Mouse (Mus musculus): Measurements from ENCODE around the gene Mrpl16. TPM values are rescaled to one million over a fixed set of nuclear protein-coding genes. Genes with fewer than 3 reads are reported as not detected.

Gene Mrpl16
- polyA plus RNA-seq, 1 experiment from 2014 or later, result 63.4 TPM

DNA sequence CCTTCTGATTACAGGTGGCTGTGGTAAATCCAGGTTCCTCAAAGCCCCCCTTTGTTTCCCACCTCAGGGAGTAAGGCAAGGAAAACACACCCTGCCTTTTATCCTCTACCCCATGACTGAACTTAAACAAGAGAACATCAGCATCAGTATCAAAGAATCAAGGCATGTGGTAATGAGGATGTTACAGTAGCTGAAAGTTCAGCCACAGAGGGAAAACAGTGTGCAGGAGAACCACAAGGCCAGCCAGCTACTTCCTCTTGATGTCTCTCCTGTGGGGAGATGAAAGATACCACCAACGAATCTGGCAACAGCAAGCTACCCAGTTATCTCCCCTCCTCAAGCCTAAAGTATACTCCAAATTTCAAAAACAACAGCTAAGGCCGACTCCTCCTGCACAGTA, 37.1 kb downstream of the Mrpl16 start:
- H3K27me3 ChIP-seq (replicated peaks), result no peaks in the 10 kb centered on the region
- H3K36me3 ChIP-seq, result no peaks in the 10 kb centered on the region
- ATAC-seq (ENCODE audit: extremely low read depth, insufficient number of reproducible peaks, low FRiP score, low TSS enrichment), result no peak
- H3K9me3 ChIP-seq, result no peaks in the 10 kb centered on the region
- no peak overlapping the region for H3K4me2 ChIP-seq
- no peak overlapping the region for H3K9ac ChIP-seq
- H3K27ac ChIP-seq (replicated peaks), result no peak overlapping the region
- peaks cover 6% of the 10 kb centered on the region; the same call in 1 of the 2 replicates for H3K4me1 ChIP-seq
- H3K4me3 ChIP-seq, result no peak overlapping the region
- WGBS, result 40% methylated on average over 2 of the region's 2 CpGs

DNA sequence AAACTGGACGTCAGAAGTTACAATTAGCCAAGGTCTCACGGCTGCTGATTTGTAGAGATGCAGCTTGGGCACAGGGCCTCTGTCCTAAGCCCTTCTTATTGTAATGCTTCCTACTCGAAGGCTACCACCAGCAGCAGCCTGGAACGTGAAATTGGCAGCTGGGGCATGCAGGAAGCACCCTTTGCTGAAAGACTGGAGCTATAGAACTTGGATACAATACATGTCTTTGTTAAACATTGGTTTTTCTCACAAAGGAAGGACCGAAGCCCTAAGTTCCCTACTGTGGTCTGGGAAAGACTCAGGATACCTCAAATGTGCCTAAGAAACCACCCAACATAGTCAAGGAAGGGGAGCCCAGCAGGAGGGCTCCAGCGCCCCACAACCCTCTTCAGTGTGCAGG, 37.6 kb downstream of the Mrpl16 start:
- H3K9ac ChIP-seq, result no peak overlapping the region
- no peaks in the 10 kb centered on the region for H3K36me3 ChIP-seq
- 52% methylated on average over 6 of the region's 6 CpGs for WGBS
- no peak overlapping the region for H3K4me3 ChIP-seq
- no peak for ATAC-seq (ENCODE audit: extremely low read depth, insufficient number of reproducible peaks, low FRiP score, low TSS enrichment)
- no peak overlapping the region for H3K4me2 ChIP-seq
- H3K27me3 ChIP-seq (replicated peaks), result no peaks in the 10 kb centered on the region
- H3K9me3 ChIP-seq, result no peaks in the 10 kb centered on the region
- H3K4me1 ChIP-seq, result peaks cover 11% of the 10 kb centered on the region; the same call in 1 of the 2 replicates
- H3K27ac ChIP-seq (replicated peaks), result no peak overlapping the region

DNA sequence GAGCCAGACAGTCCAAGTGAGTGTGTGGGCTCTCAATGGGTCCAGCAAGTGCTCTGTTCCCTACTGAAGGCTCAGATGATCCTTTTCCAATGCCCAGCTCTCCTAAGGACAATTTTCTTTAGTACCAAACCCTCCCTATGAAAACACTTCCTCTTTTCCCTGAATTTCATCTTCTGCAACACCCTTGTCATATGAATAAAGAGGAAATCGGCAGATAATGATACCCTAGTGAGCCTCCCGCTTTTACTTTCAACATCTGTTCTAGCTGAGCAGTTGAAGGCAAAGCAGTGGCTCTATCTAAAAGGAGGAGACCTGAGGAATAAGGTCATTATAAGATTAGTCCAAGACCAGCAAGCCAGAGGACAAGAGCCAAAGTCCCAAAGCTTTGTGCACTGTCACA, 38.3 kb downstream of the Mrpl16 start:
- Histone ChIP-seq H3K4me1 (peaks cover 16% of the 10 kb centered on the region), H3K4me3 (no peak overlapping the region), H3K4me2 (no peak overlapping the region), H3K36me3 (no peaks in the 10 kb centered on the region), H3K27ac (replicated peaks) (no peak overlapping the region), H3K27me3 (replicated peaks) (no peaks in the 10 kb centered on the region), H3K9me3 (no peaks in the 10 kb centered on the region), H3K9ac (no peak overlapping the region)
- 81% methylated on average over 2 of the region's 2 CpGs for WGBS
- no peak for ATAC-seq (ENCODE audit: extremely low read depth, insufficient number of reproducible peaks, low FRiP score, low TSS enrichment)

DNA sequence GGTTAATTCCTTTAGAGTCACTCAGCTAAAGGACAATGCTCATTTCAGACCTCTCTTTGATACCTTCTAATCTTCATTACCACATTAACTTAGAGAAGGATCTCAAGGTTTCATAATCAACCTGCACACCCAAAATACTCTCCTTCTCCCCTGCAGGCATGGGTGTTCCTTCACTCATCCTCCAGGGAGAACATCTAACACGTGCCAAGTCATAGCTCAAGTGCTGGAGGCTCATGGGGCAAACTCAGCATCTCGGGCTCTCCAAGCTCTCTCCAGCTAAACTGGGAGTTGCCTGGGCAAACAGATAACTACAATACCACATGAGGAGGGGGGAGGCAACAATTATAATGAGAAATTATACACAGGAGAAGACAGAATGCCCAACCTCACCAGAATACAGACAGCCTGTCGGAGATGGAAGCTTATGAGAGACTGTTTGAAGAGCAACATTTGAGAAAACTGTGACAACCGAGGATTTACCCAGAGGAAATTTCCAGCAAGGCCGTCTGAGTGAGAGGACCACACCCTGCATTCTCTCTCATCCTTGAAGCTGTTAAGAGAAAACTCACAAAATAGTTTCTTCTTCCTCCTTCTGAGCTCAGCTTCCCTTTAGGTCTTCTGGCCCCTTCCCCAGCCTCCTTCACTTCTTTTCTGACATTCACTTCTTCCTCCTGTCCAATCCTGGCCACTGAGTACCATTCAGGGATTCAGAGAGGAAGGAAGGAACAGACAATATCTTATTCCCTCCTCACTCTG, 40.0 kb downstream of the Mrpl16 start:
- 61% methylated on average over 5 of the region's 5 CpGs for WGBS
- ATAC-seq (ENCODE audit: extremely low read depth, insufficient number of reproducible peaks, low FRiP score, low TSS enrichment), result no peak
- H3K9ac ChIP-seq, result no peak overlapping the region

DNA sequence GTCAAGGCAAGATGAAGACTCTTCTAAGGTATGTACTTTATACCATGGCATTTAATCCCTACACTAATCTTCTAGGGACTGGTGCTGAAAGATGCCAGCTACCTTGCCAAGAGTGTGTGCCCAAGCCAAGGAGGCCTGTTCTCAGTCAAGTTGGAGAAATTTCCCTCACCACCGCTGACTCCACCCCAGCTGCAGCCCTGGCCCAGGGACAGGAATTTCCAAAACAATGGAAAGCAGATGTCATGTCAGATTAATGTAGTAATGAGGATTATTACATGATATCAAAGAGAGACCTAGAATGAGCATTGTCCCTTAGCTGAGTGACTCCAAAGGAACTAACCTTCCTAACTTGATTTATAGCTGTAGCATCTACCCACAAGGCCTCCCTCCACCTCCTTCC, 40.7 kb downstream of the Mrpl16 start:
- Histone ChIP-seq H3K27me3 (replicated peaks) (peaks cover under 1% of the 10 kb centered on the region; the same call in 1 of the 2 replicates), H3K4me1 (peaks cover 22% of the 10 kb centered on the region), H3K9ac (no peak overlapping the region), H3K9me3 (no peaks in the 10 kb centered on the region), H3K27ac (replicated peaks) (no peak overlapping the region), H3K36me3 (no peaks in the 10 kb centered on the region), H3K4me2 (no peak overlapping the region), H3K4me3 (no peak overlapping the region)
- ATAC-seq (ENCODE audit: extremely low read depth, insufficient number of reproducible peaks, low FRiP score, low TSS enrichment), result no peak
- 62% methylated on average over 1 of the region's 1 CpGs for WGBS

More for the DNA sequence above, 40.0 kb downstream of the Mrpl16 start:
- H3K36me3 ChIP-seq, result no peaks in the 10 kb centered on the region
- H3K27me3 ChIP-seq (replicated peaks), result no peaks in the 10 kb centered on the region
- H3K4me1 ChIP-seq, result peaks cover 22% of the 10 kb centered on the region
- H3K9me3 ChIP-seq, result no peaks in the 10 kb centered on the region
- H3K4me3 ChIP-seq, result no peak overlapping the region
- H3K27ac ChIP-seq (replicated peaks), result no peak overlapping the region
- H3K4me2 ChIP-seq, result no peak overlapping the region

DNA sequence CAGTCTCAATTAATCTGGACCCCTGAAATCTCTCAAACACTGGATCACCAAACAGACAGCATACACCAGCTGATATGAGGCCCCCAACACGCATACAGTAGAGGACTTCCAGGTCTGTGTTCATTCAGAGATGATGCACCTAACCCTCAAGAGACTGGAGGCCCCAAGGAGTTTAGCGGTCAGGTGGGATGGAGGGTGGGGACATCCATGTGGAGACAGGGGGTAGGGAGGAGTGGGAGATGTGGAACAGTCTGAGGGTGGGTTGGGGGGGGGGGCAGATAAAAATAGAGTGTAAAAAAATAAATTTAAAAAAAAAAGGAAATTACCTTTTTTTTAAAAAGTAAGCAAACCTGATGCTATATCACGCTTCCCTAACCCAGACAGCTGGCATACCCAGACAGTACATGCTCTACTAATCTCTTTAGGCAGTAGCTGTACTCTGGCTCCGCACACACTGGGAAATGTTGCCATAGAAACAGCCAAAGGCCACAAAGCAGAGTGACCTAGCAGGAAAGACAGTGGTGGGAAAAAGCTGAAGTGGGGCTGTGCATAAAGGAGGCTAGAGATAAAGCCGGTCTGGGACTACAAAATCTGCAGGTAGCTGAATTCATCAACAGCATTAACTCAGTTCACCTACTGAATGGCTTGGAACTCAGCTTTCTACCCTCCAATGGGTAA, 41.6 kb downstream of the Mrpl16 start:
- 51% methylated on average over 5 of the region's 5 CpGs for WGBS
- no peak overlapping the region; the same call in 1 of the 2 replicates for H3K27ac ChIP-seq (replicated peaks)
- ATAC-seq (ENCODE audit: extremely low read depth, insufficient number of reproducible peaks, low FRiP score, low TSS enrichment), result no peak; the same call in 1 of the 2 replicates
- no peak overlapping the region for H3K4me3 ChIP-seq
- H3K27me3 ChIP-seq (replicated peaks), result peaks cover 10% of the 10 kb centered on the region
- peaks cover 24% of the 10 kb centered on the region for H3K4me1 ChIP-seq
- no peak overlapping the region for H3K4me2 ChIP-seq
- H3K9ac ChIP-seq, result no peak overlapping the region
- H3K36me3 ChIP-seq, result no peaks in the 10 kb centered on the region
- H3K9me3 ChIP-seq, result no peaks in the 10 kb centered on the region

DNA sequence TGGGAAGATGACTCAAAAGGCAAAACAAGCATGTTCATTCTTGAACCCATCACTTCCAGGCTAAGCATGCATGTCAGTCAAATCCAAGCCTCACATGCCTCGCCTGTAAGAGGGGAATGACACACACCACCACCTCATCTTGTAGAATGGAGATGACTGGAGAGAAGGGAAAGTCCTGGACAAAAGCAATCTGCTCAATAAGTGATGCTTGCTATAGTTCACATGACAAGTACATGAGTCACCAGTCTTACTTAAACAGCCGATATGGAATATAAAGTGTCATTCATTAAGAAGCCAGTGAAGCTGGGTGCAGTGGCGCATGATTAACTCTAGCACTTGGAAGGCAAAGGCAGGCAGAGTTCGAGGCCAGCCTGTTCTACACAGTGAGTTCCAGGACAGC, 42.9 kb downstream of the Mrpl16 start:
- H3K4me1 ChIP-seq, result peaks cover 37% of the 10 kb centered on the region
- no peak overlapping the region for H3K4me2 ChIP-seq
- peak overlapping the region; percentile 32; the same call in 1 of the 2 replicates for H3K27ac ChIP-seq (replicated peaks)
- no peak for ATAC-seq (ENCODE audit: extremely low read depth, insufficient number of reproducible peaks, low FRiP score, low TSS enrichment)
- peaks cover 13% of the 10 kb centered on the region for H3K27me3 ChIP-seq (replicated peaks)
- no peak overlapping the region for H3K4me3 ChIP-seq
- H3K36me3 ChIP-seq, result no peaks in the 10 kb centered on the region
- WGBS, result 64% methylated on average over 4 of the region's 4 CpGs
- no peak overlapping the region for H3K9ac ChIP-seq
- no peaks in the 10 kb centered on the region for H3K9me3 ChIP-seq

DNA sequence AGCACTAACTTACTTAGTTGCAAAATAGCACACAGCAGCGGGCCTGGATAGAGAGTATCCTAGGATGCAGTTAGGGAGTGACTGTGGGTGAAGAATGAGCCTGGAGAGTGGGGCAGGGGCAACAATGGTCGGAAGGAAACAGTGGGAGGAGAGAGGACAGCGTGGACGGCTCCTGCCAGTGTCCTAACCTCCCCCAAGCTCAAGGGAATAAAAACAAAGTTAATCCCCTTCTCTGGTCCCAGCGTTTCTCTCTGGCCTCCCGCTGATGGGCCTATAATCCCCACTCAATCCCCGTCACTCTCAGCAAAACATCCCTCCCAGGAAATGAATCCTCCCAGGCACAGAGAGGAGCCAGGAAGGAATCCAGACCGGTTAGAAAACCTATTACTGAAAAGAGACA, 43.5 kb downstream of the Mrpl16 start:
- Histone ChIP-seq H3K9ac (no peak overlapping the region), H3K4me2 (peak overlapping the region; percentile 27), H3K4me1 (peaks cover 37% of the 10 kb centered on the region), H3K4me3 (no peak overlapping the region), H3K36me3 (no peaks in the 10 kb centered on the region), H3K27me3 (replicated peaks) (peaks cover 13% of the 10 kb centered on the region), H3K27ac (replicated peaks) (peak overlapping the region; percentile 52), H3K9me3 (no peaks in the 10 kb centered on the region)
- 15% methylated on average over 8 of the region's 8 CpGs for WGBS
- no peak for ATAC-seq (ENCODE audit: extremely low read depth, insufficient number of reproducible peaks, low FRiP score, low TSS enrichment)

DNA sequence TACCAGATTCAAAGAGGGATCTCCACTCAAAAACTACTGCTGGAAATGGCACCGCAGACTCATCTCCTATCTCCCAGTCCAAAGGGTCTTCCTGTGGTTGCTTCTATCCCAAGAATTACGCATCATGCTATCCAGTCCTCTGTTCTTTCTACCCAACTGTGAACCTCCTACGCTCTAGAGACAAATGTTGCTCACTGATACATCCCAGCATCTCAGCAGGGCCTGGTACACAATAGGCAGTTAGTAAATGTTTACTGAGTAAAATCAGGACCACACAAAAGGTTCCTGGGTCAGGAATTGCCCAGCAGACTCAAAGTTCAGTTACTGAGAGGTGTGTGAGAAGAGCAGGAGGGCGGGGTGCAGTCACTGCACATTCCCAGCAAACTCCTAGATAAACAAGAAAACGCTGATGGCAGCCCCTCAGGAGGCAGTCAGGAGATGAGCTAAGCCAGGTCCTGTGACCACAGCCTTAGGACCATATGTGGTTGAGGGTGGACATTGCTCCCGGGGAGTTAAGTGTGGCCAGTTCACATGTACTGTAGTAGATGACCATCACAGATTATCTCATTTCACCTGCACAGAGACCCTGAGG, 44.6 kb downstream of the Mrpl16 start:
- Histone ChIP-seq H3K9me3 (no peaks in the 10 kb centered on the region), H3K4me2 (no peak overlapping the region), H3K4me1 (peaks cover 42% of the 10 kb centered on the region), H3K36me3 (no peaks in the 10 kb centered on the region), H3K4me3 (no peak overlapping the region), H3K27me3 (replicated peaks) (peaks cover 13% of the 10 kb centered on the region), H3K9ac (no peak overlapping the region), H3K27ac (replicated peaks) (no peak overlapping the region)
- WGBS, result 63% methylated on average over 6 of the region's 6 CpGs
- no peak for ATAC-seq (ENCODE audit: extremely low read depth, insufficient number of reproducible peaks, low FRiP score, low TSS enrichment)

DNA sequence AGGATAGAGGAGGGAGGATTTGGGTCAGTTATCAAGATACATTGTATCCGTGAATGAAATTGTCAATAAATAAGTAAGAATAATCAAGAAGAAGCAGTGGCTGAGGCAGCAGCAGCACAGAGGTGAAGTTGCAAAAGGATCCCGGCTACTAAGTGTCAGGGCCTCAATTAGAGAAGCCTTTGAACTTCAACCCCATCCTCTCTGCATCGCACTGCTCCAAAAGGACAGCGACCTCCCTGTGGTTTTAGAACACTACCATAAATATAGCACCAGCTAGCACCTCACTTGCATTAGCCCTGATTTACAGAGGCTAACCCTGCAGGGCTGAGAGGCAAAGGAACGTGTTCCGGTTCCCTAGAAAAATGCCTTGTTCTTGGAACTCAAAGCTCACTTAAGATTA, 46.5 kb downstream of the Mrpl16 start:
- no peak overlapping the region for H3K9ac ChIP-seq
- H3K4me3 ChIP-seq, result no peak overlapping the region
- H3K4me2 ChIP-seq, result no peak overlapping the region
- no peak overlapping the region for H3K27ac ChIP-seq (replicated peaks)
- ATAC-seq (ENCODE audit: extremely low read depth, insufficient number of reproducible peaks, low FRiP score, low TSS enrichment), result no peak
- no peaks in the 10 kb centered on the region for H3K36me3 ChIP-seq
- no peaks in the 10 kb centered on the region for H3K9me3 ChIP-seq
- H3K4me1 ChIP-seq, result peaks cover 43% of the 10 kb centered on the region
- WGBS, result 31% methylated on average over 6 of the region's 6 CpGs
- H3K27me3 ChIP-seq (replicated peaks), result peaks cover 13% of the 10 kb centered on the region

DNA sequence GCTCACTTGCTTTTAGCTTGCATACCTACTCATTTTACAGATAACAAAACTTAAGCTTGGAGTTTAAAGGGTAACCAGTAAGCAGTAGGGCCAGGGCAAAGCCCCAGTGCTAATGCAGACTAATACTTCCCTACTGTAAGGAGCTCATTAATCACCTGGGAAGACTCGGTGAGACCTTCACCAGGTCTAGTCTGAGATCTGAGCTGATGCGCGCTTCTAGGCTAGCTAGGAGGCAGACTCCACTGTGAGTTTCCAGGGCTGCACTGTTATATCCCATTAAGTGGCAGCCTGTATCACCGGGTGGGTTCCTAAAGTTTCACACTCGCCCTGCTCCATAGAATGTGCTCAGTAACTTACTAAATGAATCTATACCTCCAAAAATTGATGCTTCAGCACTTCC, 47.4 kb downstream of the Mrpl16 start:
- Histone ChIP-seq H3K27me3 (replicated peaks) (peaks cover 13% of the 10 kb centered on the region), H3K4me1 (peaks cover 37% of the 10 kb centered on the region), H3K27ac (replicated peaks) (no peak overlapping the region), H3K36me3 (no peaks in the 10 kb centered on the region), H3K4me3 (peak overlapping the region; percentile 78), H3K4me2 (peak overlapping the region; percentile 98), H3K9ac (no peak overlapping the region), H3K9me3 (no peaks in the 10 kb centered on the region)
- WGBS, result 15% methylated on average over 5 of the region's 5 CpGs
- no peak for ATAC-seq (ENCODE audit: extremely low read depth, insufficient number of reproducible peaks, low FRiP score, low TSS enrichment)

All from heart, embryonic 13.5 days (tissue).